Mouse (Mus musculus) left cerebral cortex, postnatal 25 days (tissue): ENCODE measurements around the gene Aldh3b1. TPM values are rescaled to one million over a fixed set of nuclear protein-coding genes. Genes with fewer than 3 reads are reported as not detected.

Experiments used
- DNase-seq, 2 experiments: peaks; one replicate each; pipeline ENCODE4 v3.0.0; 2022; ENCODE audit warnings: low spot score in 2 of 2, mixed read lengths in 1 of 2
- intact Hi-C: fragments of 180-260 bp; cut with DNase I; formaldehyde crosslinking; loops from one replicate; pipeline ENCODE4 v1.15.1; 2025
- total RNA-seq, 2 experiments: library from RNA; stranded (reverse); gene quantifications; 2 replicates each; pipeline ENCODE4 v1.2.3; 2021

Gene Aldh3b1
- total RNA-seq, 2 experiments from 2014 or later, result 2.2 to 2.4 TPM

DNA sequence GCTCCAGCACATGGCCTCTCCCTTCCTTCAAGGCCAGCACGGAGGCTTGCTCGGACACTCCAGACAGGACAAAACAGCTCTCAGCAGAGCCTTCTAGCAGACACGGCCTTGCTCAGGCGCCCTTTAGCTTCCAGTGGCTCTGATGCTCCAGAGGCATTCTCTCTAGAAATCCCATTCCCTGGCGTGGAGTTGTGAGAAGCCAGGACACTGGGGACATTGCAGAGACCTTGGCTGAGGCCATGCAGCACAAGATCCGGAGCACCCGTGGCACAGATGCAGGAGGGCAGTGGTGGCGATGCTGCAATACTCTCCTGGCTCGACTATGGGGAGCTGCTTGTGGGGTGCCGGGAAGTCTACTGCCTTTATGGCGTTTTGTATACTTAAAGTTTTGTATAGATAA lies 12.9 kb downstream of the Aldh3b1 start:
- intact Hi-C loops, result no loop called here
- DNase-seq, result no peak

DNA sequence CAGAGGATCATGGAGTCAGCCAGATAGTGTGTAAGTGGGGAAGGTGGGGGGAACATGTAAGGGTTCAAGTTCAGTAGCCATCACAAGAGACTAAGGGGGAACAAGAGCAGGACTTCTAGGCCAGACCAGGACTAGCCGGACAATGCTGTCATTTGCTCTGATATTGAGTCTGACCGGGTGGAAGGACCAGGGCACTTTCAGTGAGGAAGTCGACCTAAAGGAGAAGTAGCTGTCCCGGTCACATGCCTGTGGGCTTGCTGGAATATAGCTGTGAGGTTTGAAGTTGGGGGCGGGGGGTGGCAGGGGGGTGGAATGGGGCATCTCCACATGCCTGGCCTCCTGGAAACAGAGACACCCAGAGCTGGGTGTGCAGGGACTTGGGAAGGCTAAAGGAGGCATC lies 15.1 kb downstream of the Aldh3b1 start:
- no peak for DNase-seq
- intact Hi-C loops, result no loop called here

DNA sequence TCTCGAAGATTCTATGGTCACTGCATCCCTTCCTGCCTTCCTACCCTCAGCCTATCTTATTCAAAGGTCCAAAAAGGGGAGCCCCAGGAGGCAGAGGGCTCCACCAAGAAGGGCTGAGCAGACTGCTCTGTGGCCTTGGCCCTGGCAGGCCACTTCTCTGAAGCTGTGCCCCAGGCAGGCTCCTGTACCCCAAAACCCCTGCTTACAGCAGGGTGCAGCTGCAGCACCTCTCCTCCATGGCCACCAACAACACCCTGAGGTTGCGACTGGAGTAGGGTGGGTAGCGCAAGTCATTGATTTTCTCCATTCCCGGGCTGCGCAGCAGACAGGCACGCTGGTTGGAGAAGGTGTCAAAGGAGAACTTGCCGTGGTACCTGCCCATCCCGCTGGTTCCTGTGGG lies 15.9 kb downstream of the Aldh3b1 start:
- intact Hi-C loops, result no loop called here
- DNase-seq, result no peak

DNA sequence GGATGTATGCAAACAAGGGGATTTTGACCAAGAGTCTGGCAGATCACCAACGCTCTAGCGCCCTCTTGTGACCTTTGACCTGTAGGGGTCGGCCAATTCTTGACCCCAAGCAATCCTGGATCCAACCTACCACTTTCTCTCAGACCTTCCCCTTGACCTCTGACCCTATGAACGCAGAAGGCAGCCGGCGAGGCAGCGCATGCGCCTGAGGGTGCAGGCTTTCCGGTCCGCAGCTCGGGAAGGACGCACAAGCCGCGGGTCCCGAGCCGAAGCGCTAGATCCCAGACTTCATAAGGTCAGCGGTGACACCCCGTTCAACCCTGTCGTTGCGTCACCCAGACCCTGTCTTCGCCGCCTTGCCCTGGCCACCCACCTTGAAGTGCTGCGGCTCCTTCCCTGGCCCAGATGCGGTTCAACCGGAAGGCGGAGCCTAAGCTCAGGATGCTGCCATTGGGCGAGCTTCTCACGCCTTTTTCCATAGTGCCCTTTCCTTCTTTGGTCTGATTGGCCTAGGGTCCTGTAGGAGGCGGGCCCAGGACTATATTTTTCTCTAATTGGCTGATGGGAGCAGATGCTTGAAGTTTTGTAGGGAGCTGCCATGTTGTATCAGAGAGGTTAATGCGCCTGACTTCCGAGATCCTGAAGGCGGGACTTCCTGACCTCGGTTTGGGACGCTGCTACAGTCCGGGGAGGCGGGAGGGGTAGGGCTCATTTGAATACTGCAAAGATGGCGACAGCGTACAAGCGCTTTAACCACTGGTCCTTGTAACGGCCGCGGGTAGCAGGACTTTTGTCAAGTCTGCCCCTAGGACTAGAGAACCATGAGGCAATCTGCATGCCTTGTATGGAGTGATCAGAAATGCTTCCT lies 17.0 kb downstream of the Aldh3b1 start, which contains the start of gene Ndufs8:
Gene Ndufs8 (minus strand): TSS at position 438 of the 868 bp plus-strand sequence.
- intact Hi-C loops, result loop anchor here (1.0 kb wide), 1 partner anchor 61 kb away; the partner anchor contains the start of gene Chka
- peak; percentile 95 to 99 for DNase-seq

DNA sequence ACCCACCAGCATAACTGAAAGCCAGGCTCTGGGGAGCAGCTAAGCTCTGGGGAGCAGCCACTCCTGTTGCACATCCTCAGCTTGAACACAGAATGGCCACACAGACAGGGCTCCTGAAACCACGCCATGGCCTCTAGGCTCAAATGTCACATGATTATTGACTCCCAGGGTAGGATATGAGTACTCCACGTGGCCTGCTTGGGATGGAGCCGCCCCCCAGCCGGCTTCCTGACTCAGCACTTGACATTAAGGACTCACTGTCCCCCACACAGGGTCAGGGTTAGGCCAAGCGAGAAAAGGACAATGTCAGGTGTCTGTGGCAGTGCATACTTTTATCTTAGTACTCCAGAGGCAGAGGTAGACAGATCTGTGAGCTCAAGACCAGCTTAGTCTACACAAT lies 19.4 kb downstream of the Aldh3b1 start:
- no peak for DNase-seq
- intact Hi-C loops, result no loop called here

DNA sequence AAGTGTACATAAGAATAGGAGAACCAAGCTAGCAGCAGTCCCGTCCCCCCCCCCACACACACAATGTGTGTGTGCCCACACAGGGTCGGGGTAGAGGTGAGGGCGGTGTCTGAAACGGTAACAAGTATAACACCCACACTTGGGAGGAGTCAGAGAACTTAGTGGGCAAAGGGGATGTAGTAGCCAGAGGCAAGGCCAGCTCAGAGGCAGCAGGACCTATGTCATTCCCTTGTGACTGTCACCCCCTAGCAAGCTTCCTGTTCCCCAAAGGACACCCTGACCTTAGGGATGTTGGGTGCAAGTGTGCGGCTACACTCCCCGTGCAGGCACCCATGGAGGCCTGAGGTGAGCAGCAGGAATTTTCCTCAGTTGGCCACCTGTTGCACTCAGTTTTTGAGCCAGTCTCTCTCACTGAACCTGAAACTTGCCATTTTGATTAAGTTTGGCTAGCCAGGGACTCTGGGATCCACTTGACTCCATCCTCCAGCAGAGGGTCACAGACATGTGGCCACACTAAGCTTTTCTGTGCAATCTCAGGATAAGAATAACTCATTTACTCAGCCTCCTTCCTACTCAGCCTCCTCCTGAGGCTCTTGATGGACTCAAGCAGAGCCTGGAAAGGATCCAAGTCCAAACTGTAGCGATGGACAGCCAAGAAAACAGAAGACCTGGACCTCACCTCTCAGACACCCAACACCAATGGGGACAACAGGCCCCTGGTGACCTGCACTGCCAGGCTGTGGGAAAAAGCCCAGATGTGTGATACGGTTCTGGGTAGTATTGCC lies 21.5 kb downstream of the Aldh3b1 start:
- intact Hi-C loops, result no loop called here
- no peak for DNase-seq

DNA sequence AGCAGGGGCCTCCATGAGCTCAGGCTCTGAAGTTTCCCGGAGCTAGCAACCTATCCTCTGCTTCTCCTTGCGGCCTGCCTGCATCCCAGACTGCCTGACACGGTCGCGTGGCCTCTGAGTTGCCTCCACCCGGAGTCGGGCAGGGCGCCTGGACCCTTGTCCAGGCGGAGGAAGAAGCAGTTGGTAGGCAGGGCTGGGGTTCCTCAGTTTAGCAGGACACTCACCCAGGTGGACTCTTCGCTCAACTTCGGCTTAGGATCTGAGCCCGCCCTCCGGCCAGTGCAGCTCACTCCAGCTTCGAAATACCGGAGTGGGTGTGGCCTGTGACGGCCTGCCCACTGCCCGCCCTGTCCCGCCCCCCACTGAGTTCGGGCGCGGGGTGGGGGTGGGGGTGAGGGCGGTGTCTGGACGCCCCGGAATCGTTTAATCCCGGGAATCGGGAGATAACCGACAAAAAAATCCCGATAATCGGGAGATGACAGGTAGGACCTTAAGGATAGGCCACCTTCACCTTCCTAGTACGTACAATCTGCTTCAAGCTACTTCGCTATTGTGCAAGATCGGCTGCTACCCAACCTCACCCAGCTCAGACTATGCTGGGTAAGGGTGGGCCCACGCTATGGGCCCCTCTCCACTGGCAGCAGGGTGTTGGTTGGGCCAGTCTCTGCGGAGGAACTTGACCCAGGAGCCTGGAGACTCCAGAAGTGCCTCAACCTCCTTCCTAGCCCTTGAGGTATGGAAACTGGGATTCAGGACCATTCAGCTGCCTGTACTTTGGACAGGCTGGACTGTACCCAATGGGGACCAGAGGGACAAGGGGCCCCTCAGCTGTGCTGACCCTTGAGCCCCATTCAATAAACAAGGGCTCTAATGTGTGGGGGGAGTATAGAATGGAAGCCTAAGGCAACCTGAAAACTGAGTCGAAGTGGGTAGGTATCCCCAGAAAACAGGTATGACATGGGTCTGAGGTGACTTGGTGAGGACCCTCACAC lies 22.5 kb downstream of the Aldh3b1 start, which contains the start of gene Tcirg1:
Gene Tcirg1 (minus strand): TSS at position 339 of the 992 bp plus-strand sequence.
- peak; percentile 49 to 67 for DNase-seq
- intact Hi-C loops, result no loop called here

DNA sequence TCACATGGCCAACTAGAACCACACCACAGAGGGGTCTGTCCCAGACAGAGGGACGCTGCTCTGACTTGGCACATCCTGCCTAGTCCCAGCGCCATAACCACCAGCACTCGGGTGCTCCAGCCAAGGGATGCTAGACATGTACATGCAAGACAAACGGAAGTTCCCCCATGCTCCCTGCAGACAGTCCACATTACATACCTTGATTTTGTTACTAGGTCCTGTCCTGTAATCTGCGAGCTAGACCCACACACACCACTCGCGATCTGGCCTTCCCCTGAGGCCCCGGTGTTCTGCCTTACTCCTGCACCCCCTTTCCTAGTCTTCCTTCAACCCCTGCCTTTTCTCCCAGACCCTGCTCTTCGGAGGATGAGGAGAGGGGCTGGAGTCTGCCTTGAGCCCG lies 23.3 kb downstream of the Aldh3b1 start:
- no peak for DNase-seq
- intact Hi-C loops, result no loop called here

DNA sequence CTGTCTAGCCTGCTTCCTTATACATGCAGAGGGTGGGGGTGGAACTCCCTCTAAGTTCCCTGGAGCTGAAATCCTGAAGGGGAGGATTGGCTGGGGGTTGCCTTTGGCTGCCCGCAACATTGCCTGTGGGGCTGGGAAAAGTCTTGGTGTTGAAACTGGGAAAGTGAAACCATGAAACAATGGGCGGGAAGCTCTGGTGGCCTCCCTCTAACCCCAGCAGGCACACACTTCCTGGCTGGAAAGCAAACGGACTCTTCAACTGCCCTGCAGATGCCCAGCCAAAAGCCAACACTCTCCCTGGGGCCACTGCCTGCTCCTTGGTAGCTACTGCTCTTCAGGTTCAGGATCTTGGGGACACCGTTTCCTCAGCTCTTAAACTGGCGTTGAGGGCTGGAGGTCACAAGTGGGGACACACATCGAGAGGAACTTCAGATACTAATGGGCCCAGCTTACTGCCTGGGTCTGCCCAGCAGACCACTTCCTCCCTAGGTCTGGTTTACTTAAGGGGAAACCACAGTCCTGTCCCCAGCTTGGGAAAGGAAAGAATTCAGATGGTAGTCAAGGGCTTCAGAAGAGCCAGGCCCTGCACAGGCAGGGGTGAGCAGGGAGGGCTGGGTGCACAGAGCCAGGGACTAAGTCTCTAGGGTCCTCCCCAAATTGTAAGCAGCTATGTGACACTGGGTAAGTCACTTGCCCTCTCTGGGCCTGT lies 24.2 kb downstream of the Aldh3b1 start:
- DNase-seq, result no peak
- intact Hi-C loops, result no loop called here

DNA sequence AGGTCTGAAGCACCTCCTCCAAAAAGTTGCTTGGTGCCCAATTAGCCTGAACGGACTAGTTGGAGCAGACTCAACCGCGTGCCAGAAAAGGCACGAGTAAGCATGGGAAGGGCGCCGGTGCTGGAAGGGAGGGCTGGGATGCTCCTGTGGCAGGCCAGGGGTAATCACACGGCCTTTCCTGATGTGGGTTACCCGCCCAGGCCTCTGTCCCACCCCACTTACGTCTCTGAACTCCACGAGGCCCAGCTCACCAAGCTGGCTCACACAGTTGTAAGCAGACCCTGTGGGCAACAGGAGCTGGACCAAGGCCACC lies 25.3 kb downstream of the Aldh3b1 start:
- intact Hi-C loops, result no loop called here

DNA sequence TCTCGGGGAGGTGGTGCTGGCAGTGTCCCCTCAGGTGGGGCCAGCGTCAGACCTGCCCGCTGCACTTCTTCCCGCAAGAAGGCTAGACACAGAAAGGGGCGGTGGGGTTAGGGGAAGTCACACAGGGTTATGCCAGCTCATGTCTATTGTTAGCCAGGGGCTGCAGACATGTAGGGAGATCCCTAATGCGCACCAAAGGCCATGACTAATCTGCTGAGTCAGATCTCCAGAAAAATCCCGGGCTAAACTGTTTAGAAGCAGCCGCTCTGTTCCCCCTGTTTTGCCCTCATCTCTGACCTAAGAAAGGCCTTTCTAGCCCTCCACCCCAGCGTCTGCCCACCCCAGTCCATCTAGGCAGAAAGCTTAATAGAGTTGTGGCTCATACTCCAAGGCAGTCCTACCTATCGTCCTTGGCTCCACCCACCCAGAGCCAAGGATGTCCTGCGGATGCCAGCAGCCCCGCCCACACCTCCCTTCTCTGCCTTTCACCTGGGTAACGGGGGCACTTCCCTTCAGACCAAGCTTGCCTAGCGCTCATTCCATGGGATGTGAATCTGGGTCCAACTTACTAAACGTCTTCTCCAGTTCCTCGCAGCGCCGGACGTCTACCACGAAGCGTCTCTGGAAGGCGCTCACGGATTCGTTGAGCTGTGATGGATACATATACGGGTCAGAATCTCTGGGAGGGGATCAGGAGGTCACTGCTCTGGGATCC lies 25.8 kb downstream of the Aldh3b1 start:
- DNase-seq, result no peak
- intact Hi-C loops, result no loop called here

More for the DNA sequence above, 25.3 kb downstream of the Aldh3b1 start:
- no peak for DNase-seq

DNA sequence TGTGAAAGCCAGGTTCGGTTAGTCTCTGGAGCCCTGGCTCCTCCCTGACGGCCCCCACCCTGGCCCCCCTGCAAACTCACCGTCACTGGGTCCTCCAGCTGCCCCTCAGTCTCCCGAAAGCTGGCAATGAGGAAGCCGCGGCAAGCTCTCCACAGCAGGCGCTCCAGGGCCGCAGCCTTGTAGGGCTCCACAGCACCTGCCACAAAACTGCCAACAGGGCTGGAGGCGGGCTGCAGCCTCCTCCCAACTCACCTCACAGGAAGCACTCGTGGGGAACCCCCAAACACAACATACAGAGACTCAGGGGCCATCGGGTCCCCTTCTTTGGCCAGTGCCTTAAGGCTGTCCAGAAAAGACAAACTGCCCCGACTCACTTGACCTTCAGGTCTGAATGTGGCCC lies 26.6 kb downstream of the Aldh3b1 start:
- no peak for DNase-seq
- intact Hi-C loops, result no loop called here

DNA sequence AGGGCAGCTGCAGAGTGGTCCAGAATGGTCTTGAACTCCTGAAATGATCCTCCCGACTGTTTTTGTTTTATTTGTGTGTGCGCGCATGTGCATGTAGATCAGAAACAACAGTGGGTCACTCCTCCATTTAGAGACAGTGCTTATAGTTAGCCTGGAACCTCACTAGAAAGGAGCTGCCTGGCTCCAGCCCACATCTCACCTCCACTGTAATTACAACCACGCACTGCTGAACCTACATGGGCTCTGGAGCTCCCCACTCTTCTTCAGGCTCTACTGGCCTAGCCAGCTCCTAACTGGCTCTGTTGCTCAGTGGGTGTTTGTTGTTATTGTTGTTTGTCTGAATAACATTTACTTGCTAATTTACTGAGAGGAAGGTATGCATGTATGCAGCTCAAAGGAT lies 30.0 kb downstream of the Aldh3b1 start:
- peak in 1 of 2 experiments; percentile 56 for DNase-seq
- intact Hi-C loops, result no loop called here

DNA sequence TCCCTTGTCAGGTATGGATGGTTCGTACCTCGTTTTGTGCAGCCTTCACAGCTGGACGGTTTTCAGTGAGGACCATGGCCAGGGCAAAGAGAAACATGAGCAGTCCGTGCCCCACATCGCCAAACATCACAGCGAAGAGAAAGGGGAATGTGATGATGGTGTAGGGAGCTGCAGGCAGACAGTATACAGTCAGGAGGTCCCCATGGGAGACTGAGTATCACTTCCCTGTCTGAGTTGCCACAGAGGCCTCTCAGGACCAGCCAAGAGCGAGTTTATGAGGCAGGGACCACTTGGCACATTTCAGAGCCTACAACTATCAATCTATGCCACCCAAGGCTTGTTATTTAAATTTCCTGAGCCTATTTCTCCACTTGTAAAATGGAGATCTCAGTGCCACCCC lies 30.7 kb downstream of the Aldh3b1 start:
- DNase-seq, result no peak

DNA sequence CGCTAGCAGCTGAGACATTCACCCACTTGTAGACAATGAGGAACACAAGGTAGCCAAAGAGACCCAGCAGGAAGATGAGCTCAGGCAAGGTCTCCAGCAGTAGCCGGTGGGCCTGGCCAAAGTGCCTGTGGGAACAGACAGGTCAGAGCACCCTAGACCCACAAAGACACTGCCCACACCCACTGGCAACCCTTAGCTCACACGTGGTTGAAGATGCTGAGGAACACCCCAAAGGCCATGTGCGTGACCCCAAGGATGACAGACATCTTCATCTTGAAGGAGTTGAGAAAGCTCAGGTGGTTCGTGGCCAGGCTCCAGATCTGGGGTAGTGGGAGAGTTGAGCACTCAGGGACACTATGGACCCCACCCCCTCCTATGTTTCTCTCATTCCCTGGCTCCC lies 32.1 kb downstream of the Aldh3b1 start:
- intact Hi-C loops, result no loop called here

More for the DNA sequence above, 30.7 kb downstream of the Aldh3b1 start:
- intact Hi-C loops, result no loop called here

DNA sequence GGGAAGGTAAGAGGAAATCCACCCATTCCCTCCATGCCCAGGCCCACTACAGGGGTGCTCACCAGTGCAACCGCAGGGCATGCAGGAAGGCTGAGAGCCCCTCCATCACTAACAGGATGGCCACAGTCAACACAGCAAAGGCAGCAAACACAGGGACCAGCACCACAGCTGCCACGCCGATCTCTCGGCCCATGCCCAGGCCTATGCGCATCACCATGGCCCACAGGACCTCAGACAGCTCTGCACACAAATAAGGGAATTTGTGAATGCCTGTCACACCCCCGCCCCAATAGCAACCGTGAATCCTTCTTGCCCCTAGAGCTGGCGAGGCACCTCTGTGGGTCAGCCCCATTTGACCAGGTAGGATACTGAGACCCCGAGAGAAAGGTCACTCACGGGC lies 33.4 kb downstream of the Aldh3b1 start:
- DNase-seq, result no peak
- intact Hi-C loops, result no loop called here

More for the DNA sequence above, 32.1 kb downstream of the Aldh3b1 start:
- DNase-seq, result no peak

DNA sequence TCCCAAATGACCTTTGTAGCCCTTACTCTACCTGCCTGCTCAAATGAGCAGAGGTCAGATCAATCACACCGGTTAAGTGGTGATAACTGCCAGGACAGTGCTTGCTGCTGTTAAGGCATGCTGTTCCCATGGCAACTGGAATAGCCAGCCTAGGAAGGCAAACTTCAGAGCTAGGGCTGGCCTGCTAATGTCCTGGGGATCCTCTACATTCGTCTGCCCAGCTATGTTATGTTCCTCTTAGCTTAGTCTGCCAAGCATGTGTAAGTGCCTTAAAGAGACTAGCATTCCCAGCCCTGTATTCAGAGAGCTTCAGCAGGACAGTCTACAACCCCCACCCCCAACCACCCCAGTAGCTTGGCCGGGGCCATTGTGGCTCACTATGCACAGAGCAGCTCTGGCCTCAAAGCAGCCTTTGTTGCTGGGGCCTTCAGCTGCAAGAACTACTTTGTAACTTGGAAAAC lies 34.4 kb downstream of the Aldh3b1 start:
- intact Hi-C loops, result no loop called here
- peak in 1 of 2 experiments; percentile 32 for DNase-seq

DNA sequence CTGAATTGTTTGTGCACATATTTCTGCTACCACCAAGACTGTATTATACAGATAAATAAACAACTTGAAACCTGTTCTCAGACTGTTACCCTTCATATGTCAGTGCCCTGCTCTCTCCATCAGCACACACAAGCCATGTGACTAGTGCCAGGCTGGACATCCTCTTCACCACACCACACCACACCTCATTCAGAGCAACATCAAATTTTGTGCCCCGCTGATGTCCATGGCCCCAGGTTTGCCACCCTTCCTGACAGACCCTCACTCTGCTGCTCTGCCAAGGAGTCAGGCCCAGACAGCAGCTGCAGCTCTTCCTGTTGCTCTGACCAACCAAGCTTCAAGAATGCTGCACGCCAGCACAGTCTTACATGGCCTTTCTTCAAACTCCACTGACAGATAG lies 35.3 kb downstream of the Aldh3b1 start:
- no peak for DNase-seq
- intact Hi-C loops, result no loop called here
